Mouse (Mus musculus): ENCODE results near the gene Nlgn3.

The Nlgn3 gene

GRCm38 (mm10) chrX:101299055-101299454 is at the start of gene Nlgn3:
Gene Nlgn3, plus strand, starts transcription at chrX:101299168.
- no peak for DNase-seq (ENCODE audit: low spot score)

DNA sequence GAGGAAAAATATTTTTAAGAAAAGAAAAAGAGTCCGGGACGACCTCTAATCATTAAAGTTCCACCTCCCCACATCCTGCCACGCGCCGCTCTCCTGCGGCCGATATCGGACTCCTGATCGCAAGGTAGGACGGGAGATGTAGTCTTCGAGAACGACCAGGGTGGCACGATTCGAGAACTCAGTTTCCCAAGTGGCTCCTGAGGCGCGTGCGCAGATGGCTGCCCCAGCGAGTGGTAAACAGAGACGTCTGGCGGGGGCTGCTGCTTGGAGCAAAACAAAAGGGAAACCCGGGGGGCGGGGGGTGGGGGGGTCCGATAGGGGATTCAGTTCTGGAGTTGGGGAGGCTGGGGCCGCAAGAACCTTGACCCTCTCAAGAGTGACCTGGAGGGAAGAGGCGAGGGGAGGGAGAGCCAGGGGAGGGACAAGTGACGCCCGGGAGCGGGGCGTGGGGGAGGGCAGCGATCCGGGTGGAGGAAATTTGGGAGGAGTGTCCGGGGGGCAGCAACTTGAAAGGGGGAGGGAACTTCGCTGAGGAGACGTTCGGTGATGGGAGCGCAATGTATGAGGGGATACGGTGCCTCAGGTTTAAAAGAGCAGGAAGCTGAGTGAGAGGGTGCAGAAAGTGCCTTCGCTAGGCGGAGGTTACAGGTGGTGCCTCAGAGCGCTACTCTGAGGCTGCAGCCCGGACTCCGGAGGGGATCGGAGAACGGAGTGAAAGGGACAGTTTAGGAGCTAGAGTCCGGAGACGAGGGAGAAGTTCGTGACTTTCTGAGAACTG is 44.8 kb upstream of the Nlgn3 start, which contains the start of gene Foxo4:
TSS of gene Foxo4 (plus strand) at position 577 of the 778 bp plus-strand sequence.
- DNase-seq (ENCODE audit: low spot score) = peak; percentile 89

- no peak for DNase-seq (ENCODE audit: low spot score)
Measured at GRCm38 (mm10) chrX:101254740-101255139, 44.2 kb upstream of the Nlgn3 start.

GRCm38 (mm10) chrX:101256603-101257002 is 42.4 kb upstream of the Nlgn3 start:
- peak; percentile 63 for DNase-seq (ENCODE audit: low spot score)

- no peak for DNase-seq (ENCODE audit: low spot score)
Measured at GRCm38 (mm10) chrX:101260441-101261325, 38.3 kb upstream of the Nlgn3 start.

GRCm38 (mm10) chrX:101263892-101264291 is 35.1 kb upstream of the Nlgn3 start, which contains the start of gene Gm614:
Gene Gm614, minus strand, starts transcription at chrX:101263992.
- no peak for DNase-seq (ENCODE audit: low spot score)

DNA sequence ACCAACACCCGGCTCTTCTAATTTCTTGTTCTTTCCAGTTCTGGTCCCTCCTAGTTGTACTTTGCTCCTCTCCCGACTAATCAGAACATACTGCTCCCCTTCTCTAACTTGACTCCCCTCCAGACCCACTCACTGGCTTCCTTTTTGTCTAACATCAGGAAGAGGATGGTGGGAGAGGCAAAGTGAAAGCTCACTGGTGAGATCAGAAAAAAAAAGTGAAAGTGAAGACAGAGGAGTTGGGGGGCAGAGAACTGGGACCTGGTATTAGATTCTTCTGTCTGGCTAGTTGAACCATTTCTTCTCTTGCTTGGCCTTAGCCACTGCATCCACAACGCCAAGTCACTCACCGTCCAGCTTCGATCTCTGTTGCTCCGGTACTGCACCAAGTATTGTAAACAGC is 32.3 kb upstream of the Nlgn3 start:
- DNase-seq (ENCODE audit: low spot score) = no peak

GRCm38 (mm10) chrX:101268025-101268754 is 30.8 kb upstream of the Nlgn3 start, which contains the start of gene Il2rg:
Gene Il2rg, minus strand, starts transcription at chrX:101268255.
- peak; percentile 86 for DNase-seq (ENCODE audit: low spot score)

DNA sequence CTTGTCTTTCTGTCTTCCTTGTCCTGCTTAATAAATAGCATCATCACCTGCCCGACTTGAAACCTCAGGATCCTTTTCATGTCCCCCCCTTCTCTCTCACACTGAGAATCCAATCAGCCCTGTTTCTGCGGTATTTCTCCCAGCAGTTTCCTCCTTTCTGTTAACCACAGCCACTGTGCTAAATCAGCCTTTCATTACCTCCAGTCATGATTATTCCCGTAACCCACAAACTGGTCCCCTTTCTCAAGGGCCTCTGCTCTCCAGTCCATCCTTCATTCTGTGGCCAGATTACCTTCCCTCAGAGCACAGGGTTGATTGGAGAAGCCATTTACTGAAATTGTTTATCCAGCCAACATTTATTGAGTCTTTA is 30.2 kb upstream of the Nlgn3 start, which contains the start of gene Gm20489:
TSS of gene Gm20489 (minus strand) at position 269 of the 370 bp plus-strand sequence.
- DNase-seq (ENCODE audit: low spot score) = no peak

DNA sequence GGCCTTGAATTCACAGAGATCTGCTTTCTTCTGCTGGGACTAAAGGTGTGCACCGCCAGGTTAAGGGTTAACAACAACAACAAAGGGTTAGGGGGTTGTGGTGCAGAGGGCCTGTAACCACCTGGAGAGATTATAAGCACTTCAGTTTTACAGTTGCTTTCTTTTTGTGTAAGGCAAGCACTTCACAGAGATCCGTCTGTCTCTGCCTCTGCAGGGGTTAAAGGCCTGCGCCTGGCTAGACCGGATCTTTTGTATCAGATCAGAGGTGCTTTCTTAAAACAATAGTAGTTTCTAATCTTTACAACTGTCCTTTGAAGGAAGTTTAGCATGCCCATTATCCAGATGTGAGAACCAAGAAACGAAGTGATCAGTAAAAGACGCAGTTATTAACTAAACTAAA is 25.6 kb upstream of the Nlgn3 start:
- peak; percentile 41 for DNase-seq (ENCODE audit: low spot score)

DNA sequence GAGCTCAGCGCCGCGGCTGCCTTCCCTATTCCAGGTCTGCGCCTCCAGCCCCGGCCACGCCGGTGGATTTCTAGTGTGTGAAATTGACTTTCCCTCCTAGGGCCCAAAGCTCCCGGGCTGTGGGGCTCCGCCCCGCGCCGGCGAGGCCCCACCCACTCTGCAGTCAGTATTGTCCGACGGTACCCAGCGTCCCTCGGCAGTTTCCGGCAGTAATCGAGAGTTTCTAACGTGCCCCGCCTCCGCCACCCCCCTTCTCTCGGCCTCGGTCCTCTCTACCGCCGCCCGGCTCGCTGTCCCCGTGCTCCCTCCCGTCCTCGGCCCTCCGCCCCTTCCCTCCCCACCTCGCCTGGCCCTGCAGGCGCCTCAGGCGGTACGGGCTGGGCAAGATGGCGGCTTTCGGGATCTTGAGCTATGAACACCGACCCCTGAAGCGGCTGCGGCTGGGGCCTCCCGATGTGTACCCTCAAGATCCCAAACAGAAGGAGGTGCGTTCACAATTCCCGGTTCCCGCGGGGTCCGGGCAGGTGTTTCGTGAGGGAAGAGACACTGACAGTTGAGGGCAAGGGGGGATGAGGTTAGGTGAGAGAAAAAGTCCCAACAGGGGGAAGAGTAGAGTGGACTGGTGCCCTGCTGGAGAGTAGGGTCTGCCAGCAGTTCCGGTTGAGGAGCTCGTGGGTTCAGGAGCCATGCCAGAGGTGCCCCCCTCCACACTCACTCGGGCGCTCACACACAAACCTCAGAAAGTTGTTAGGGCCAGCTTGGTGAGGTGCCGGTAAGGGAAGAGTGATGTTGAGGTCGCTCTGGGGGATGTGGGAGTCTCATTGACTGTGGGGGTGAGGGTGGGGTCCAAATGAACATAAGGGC is 24.9 kb upstream of the Nlgn3 start, which contains the start of gene Med12:
TSS of gene Med12 (plus strand) at position 156 of the 864 bp plus-strand sequence.
- peak; percentile 87 for DNase-seq (ENCODE audit: low spot score)

DNA sequence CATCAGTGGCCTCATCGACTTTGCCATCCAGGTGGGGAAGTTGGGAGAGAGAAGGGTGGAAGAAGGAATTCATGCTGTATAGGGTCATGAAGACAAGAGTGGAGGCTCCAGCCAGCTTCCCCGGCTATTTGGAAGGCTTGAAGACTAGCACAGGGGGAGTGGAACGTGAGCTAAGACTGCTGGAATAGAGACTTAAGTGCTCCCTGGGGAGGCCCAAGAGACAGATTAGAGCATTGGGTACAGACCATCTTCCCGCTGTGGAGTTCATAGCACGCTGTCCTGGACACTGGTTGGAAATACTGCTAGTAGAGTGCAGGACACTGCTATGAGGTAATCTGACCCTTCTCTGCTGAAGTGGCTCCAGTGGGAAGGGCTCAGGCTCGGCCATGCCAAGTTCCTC is 16.2 kb upstream of the Nlgn3 start:
- DNase-seq (ENCODE audit: low spot score) = no peak

GRCm38 (mm10) chrX:101285534-101285933 is 13.4 kb upstream of the Nlgn3 start:
- DNase-seq (ENCODE audit: low spot score) = peak; percentile 70

DNA sequence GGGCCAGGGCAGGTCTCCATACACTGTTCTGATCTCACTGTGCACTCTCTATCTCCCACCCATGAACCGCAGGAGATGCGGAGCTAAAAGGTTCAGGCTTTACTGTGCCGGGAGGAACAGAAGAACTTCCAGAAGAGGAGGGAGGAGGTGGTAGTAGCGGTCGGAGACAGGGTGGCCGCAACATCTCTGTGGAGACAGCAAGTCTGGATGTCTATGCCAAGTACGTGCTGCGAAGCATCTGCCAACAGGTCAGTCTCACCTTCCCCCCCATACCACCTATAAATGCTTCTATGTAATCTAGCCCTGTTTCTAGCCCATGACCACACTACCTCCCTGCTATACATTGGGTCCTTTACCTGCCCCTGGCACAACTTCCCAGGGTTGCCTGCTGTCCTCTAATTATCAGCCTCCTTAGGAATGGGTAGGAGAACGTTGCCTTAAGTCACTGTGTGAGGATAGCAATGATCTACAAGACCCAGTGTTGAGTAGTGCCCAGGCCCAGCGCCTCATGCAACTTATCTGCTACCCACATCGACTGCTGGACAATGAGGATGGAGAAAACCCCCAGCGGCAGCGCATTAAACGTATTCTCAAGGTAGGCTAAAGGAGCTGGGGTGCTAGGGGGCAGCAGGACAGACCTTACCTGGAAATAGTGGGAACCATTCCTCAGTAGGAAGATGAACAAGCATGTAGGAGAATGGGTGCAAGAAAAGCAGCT is 12.9 kb upstream of the Nlgn3 start:
- no peak for DNase-seq (ENCODE audit: low spot score)

- DNase-seq (ENCODE audit: low spot score) = no peak
Measured at GRCm38 (mm10) chrX:101287543-101287942, 11.4 kb upstream of the Nlgn3 start.

DNA sequence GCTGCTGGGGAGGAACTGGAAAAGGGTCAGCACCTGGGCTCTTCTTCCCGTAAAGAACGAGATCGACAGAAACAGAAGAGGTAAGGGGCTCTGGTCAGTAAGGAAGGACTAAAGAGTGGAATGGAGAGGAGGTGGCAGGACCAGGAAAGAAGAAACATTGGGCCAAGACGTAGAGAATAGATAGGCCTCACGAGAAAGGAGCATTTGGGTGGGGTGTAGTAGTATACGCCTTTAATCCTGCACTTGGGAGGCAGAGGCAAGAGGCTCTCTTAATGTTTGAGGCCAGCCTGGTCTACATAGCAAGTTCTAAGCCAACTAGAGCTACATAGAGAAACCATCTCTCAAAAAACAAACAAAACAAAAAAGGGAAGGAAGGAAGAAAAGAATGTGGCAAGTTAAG is 10.5 kb upstream of the Nlgn3 start:
- no peak for DNase-seq (ENCODE audit: low spot score)

- DNase-seq (ENCODE audit: low spot score) = no peak
Measured at GRCm38 (mm10) chrX:101289037-101289436, 9.9 kb upstream of the Nlgn3 start.

DNA sequence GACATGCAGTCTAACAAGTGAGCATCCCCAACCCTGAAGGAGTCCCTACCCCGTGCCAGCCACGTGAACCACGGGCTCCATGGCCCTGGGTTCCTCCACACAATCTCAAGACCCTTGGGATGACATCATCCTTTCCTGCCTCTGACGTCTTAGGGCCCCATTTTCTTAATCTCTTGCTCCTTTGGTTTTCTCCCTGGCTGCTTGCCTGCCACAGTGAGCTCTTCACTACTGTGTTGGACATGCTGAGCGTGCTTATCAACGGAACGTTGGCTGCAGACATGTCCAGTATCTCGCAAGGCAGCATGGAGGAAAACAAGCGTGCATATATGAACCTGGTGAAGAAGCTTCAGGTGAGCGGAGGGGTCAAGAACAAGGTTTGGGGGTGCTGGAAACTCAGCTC is 8.9 kb upstream of the Nlgn3 start:
- no peak for DNase-seq (ENCODE audit: low spot score)

- DNase-seq (ENCODE audit: low spot score) = no peak
Measured at GRCm38 (mm10) chrX:101299473-101300426, 782 bp downstream of the Nlgn3 start.
